Mouse (Mus musculus) hindbrain, embryonic 11.5 days (tissue): ENCODE results near the gene Ctse. TPM values are rescaled to one million over a fixed set of nuclear protein-coding genes. Genes with fewer than 3 reads are reported as not detected.

Experiments used
- ATAC-seq: fragments of 200-750 bp; cut with Nextera tagmentation; 2 replicates; pipeline ENCODE4 v1.8.0; 2017; ENCODE audit warnings: mild to moderate bottlenecking, moderate TSS enrichment, moderate library complexity; ENCODE audit not compliant: low FRiP score
- DNase-seq: peaks from one replicate; pipeline ENCODE4 v3.0.0-alpha.2; 2015; ENCODE audit warnings: low spot score
- H3K27ac ChIP-seq: fragments of 300-500 bp; sonication (generic); 2 replicates; pipeline ENCODE4 v1.5.1; 2014; ENCODE audit warnings: mild to moderate bottlenecking, low read depth, low read length
- H3K27me3 ChIP-seq: fragments of 300-500 bp; sonication (generic); 2 replicates; pipeline ENCODE4 v1.6.1; 2014; ENCODE audit warnings: mild to moderate bottlenecking, low read length, moderate library complexity, mixed read lengths; ENCODE audit not compliant: control insufficient read depth, insufficient read depth
- H3K36me3 ChIP-seq: fragments of 300-500 bp; sonication (generic); 2 replicates; pipeline ENCODE4 v1.6.1; 2014; ENCODE audit warnings: mild to moderate bottlenecking, low read length, moderate library complexity, mixed read lengths; ENCODE audit not compliant: control insufficient read depth, insufficient read depth
- H3K4me1 ChIP-seq: fragments of 300-500 bp; sonication (generic); replicated peaks from 2 replicates; pipeline ENCODE4 v1.6.1; 2014; ENCODE audit warnings: low read length, mixed read lengths; ENCODE audit not compliant: control insufficient read depth, insufficient read depth
- H3K4me2 ChIP-seq: fragments of 300-500 bp; sonication (generic); replicated peaks from 2 replicates; pipeline ENCODE4 v1.6.1; 2014; ENCODE audit warnings: mild to moderate bottlenecking, low read depth, low read length
- H3K4me3 ChIP-seq: fragments of 300-500 bp; sonication (generic); 2 replicates; pipeline ENCODE4 v1.5.1; 2014; ENCODE audit warnings: low read depth, low read length
- H3K9ac ChIP-seq: fragments of 300-500 bp; sonication (generic); 2 replicates; pipeline ENCODE4 v1.6.1; 2014; ENCODE audit warnings: low read depth, low read length
- H3K9me3 ChIP-seq: fragments of 300-500 bp; sonication (generic); 2 replicates; pipeline ENCODE4 v1.6.1; 2016; ENCODE audit warnings: low read length; ENCODE audit not compliant: control insufficient read depth
- WGBS: fragments of 180-500 bp; shearing (Covaris S2); extraction: QIAGEN DNeasy Blood & Tissue Kit; methylation state at CpG from one replicate; pipeline ENCODE4 v1.1.7; 2014; 5-methylcytosine and 5-hydroxymethylcytosine counted together
- polyA plus RNA-seq: library from polyadenylated mRNA; unstranded; fragments of >200 nt; fragmentation: Nextera tagmentation; extraction: Ambion mirVana; gene quantifications from 2 replicates; pipeline ENCODE4 v1.2.1, GENCODE M21; 2014

The Ctse gene
- polyA plus RNA-seq, 1 experiment from 2014 or later: 0.26 TPM

- Histone ChIP-seq H3K4me1 (no peaks in the 10 kb centered on the region), H3K4me3 (no peak overlapping the region), H3K27ac (no peak overlapping the region), H3K4me2 (no peak overlapping the region), H3K9ac (no peak overlapping the region), H3K9me3 (no peaks in the 10 kb centered on the region), H3K36me3 (no peaks in the 10 kb centered on the region), H3K27me3 (no peaks in the 10 kb centered on the region)
- no peak for ATAC-seq
- DNase-seq: no peak
- WGBS: 89% methylated on average over 9 of the region's 9 CpGs
These were observed 675 bp downstream of the Ctse start for GRCm38 (mm10) chr1:131638541-131639421.

DNA sequence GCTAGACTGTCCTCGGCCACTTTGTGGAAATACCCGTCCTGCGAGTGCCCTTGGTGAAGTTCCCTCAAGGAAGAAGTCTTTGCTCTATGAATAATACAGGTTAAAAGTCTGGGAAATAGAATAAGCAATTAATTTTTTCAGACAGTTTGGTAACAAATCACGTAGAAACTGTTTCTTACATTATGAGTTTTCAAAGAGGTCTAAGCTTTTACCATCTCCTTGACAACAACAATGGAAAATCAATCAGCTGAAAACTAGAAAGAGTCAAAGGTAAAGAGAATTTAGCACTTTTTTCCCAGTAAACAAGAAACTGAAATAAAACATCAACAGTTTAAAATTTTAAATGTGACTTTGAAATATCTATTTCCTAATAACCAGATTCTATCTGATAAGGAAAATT, 2.0 kb downstream of the Ctse start:
- H3K9me3 ChIP-seq: no peaks in the 10 kb centered on the region
- no peak overlapping the region for H3K27ac ChIP-seq
- ATAC-seq (no peak), DNase-seq (no peak)
- no peak overlapping the region for H3K4me2 ChIP-seq
- H3K9ac ChIP-seq: no peak overlapping the region
- no peak overlapping the region for H3K4me3 ChIP-seq
- H3K27me3 ChIP-seq: no peaks in the 10 kb centered on the region
- H3K36me3 ChIP-seq: no peaks in the 10 kb centered on the region
- 83% methylated on average over 4 of the region's 4 CpGs for WGBS
- H3K4me1 ChIP-seq: no peaks in the 10 kb centered on the region

DNA sequence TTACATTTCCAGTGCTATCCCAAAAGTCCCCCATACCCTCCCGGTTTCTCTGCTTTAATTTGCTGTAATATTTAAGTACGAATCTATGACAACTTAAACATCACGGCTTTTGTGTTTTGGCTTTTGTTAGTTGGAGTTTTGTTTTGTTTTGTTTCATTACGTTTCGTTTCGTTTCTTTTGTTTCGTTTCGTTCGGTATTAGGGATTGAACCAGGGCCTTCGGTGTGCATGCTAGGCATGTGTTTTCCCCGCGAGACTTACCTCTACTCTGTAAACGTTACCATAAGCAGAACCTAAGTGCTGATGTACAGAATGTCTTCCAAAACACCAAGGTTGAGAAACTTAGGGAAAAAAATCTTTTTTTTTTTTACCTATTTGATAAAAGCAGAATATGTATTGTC, 3.5 kb downstream of the Ctse start:
- Histone ChIP-seq H3K27ac (no peak overlapping the region), H3K36me3 (no peaks in the 10 kb centered on the region), H3K4me3 (no peak overlapping the region), H3K27me3 (no peaks in the 10 kb centered on the region), H3K4me2 (no peak overlapping the region), H3K9me3 (no peaks in the 10 kb centered on the region), H3K4me1 (no peaks in the 10 kb centered on the region), H3K9ac (no peak overlapping the region)
- no peak for ATAC-seq
- DNase-seq: no peak
- 90% methylated on average over 13 of the region's 13 CpGs for WGBS

DNA sequence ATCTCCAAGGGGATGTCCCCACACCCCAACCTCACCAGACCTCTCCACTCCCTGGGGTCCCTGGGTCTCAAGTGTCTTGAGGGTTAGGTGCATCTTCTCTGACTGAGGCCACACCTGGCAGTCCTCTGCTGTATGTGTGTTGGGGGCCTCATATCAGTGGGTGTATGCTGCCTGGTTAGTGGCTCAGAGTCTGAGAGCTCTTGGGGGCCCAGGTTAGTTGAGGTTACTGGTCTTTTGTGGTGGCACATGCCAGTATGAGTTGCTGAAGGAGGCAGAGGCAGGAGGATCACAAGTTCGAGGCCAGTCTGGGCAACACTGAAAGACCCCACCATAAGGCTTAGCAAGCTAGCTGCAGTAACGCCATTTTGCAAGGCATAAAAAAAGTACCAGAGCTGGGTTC, 4.1 kb downstream of the Ctse start:
- Histone ChIP-seq H3K4me3 (no peak overlapping the region), H3K4me2 (no peak overlapping the region), H3K4me1 (no peaks in the 10 kb centered on the region), H3K9ac (no peak overlapping the region), H3K36me3 (no peaks in the 10 kb centered on the region), H3K9me3 (no peaks in the 10 kb centered on the region), H3K27ac (no peak overlapping the region), H3K27me3 (no peaks in the 10 kb centered on the region)
- no peak for DNase-seq
- WGBS: 95% methylated on average over 2 of the region's 2 CpGs
- ATAC-seq: no peak

DNA sequence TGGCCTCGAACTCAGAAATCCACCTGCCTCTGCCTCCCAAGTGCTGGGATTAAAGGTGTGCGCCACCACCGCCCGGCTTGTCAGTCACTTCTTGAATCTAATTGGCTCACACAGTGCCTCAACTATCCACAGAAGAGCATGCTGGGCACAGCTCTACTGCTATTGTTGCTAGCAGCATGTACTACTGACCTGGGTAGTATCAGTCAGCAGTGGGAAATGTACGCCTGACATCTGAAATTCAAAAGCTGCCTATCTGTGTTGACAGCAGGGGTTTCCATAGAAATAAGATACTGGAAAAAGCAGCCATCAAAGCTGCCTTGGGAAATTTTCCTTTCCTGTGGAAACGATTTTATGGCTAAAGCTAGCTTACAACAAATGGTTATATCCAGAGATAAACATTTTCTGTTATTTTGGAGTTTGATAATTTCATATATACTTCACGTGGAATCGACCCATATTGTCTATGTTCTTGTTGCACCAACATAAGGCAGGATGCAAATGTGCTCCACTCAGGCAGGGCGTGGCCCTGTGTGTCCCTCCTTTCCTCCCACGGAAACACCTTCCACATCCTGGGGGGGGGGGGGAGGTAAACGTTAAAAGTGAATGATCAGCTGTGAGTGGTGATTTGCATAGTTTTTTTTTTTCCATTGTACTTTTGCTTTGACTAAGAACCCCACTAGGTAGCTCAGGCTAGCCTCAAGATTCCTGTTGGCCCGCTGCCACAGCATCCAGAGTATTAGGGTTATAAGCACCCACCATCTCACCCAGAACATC, 14.8 kb downstream of the Ctse start:
- H3K9ac ChIP-seq: no peak overlapping the region
- no peaks in the 10 kb centered on the region for H3K27me3 ChIP-seq
- WGBS: 81% methylated on average over 12 of the region's 12 CpGs
- H3K4me2 ChIP-seq: no peak overlapping the region
- H3K36me3 ChIP-seq: no peaks in the 10 kb centered on the region
- H3K4me1 ChIP-seq: no peaks in the 10 kb centered on the region
- no peak overlapping the region for H3K4me3 ChIP-seq
- no peak for DNase-seq
- no peak overlapping the region for H3K27ac ChIP-seq
- H3K9me3 ChIP-seq: no peaks in the 10 kb centered on the region
- no peak for ATAC-seq

DNA sequence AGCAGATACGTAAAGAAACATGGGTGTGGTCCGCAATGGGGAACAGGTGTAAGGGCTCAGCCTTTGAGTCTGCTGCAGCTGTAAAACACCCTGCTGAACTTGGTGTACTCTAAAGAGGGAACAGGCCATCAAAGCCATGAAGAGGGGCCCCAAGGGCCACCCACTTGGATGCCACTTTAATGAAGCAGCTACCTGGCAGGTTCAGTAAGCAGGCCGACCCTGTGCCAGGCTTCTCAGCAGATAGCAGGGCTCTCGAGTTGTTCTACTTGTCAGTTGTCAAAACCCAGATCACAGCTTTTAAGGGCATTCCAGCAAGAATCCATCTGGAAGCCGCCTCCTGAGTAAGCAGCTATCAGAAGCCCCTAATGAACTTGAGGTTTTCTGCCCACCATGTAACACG, 17.5 kb downstream of the Ctse start:
- no peak overlapping the region for H3K9ac ChIP-seq
- no peaks in the 10 kb centered on the region for H3K27me3 ChIP-seq
- no peak for ATAC-seq
- H3K4me1 ChIP-seq: no peaks in the 10 kb centered on the region
- no peak overlapping the region for H3K4me2 ChIP-seq
- no peaks in the 10 kb centered on the region for H3K36me3 ChIP-seq
- no peak overlapping the region for H3K27ac ChIP-seq
- H3K4me3 ChIP-seq: no peak overlapping the region
- WGBS: 87% methylated on average over 6 of the region's 6 CpGs
- H3K9me3 ChIP-seq: no peaks in the 10 kb centered on the region
- no peak for DNase-seq

- DNase-seq: peak; percentile 97
- under 1% methylated on average over 11 of the region's 11 CpGs for WGBS
- Histone ChIP-seq H3K9ac (peak overlapping the region; percentile 54), H3K36me3 (no peaks in the 10 kb centered on the region), H3K27ac (peak overlapping the region; percentile 43; the same call in 1 of the 2 replicates), H3K4me3 (peak overlapping the region; percentile 15; the same call in 1 of the 2 replicates), H3K27me3 (no peaks in the 10 kb centered on the region), H3K4me1 (no peaks in the 10 kb centered on the region), H3K4me2 (peak overlapping the region; percentile 28), H3K9me3 (no peaks in the 10 kb centered on the region)
- peak; percentile 86 for ATAC-seq
These were observed 19.8 kb downstream of the Ctse start for GRCm38 (mm10) chr1:131657945-131658354.

GRCm38 (mm10) chr1:131659512-131660085, 21.5 kb downstream of the Ctse start:
- no peaks in the 10 kb centered on the region for H3K4me1 ChIP-seq
- H3K9me3 ChIP-seq: no peaks in the 10 kb centered on the region
- H3K4me3 ChIP-seq: no peak overlapping the region
- no peaks in the 10 kb centered on the region for H3K27me3 ChIP-seq
- H3K36me3 ChIP-seq: no peaks in the 10 kb centered on the region
- WGBS: 78% methylated on average over 5 of the region's 5 CpGs
- no peak for ATAC-seq
- H3K27ac ChIP-seq: no peak overlapping the region
- no peak overlapping the region for H3K4me2 ChIP-seq
- DNase-seq: no peak
- H3K9ac ChIP-seq: no peak overlapping the region
